Mouse (Mus musculus) liver, postnatal 0 days (tissue): ENCODE measurements around the gene Galp.

Source experiments
- CTCF ChIP-seq: sonication (generic); IDR thresholded peaks from 2 replicates; pipeline ENCODE4 v1.5.1; 2016; ENCODE audit warnings: antibody characterized with exemption, low read depth
- EP300 ChIP-seq: IDR thresholded peaks from 2 replicates; pipeline ENCODE4 v1.6.1; 2016; ENCODE audit warnings: antibody characterized with exemption, low read depth, mild to moderate bottlenecking

- TF ChIP-seq CTCF (no peak), EP300 (no peak)
Measured at GRCm38 (mm10) chr7:6185391-6185790, 11.5 kb upstream of the Galp start.
